Mouse (Mus musculus): Measurements from ENCODE around the gene Csf2rb. TPM values are rescaled to one million over a fixed set of nuclear protein-coding genes. Genes with fewer than 3 reads are reported as not detected.
"Not testable (repeated sequence)": the region's sequence is repeated elsewhere in the genome, so short reads cannot be mapped to it uniquely, and the experiment has no call there.

The Csf2rb gene
- polyA plus RNA-seq, 1 experiment from 2014 or later, result 0.99 TPM

- Histone ChIP-seq H3K9me3 (ENCODE audit: control insufficient read depth, low read length) (no peaks in the 10 kb centered on the region), H3K4me3 (ENCODE audit: low read depth, low read length) (no peak overlapping the region), H3K4me2 (replicated peaks; ENCODE audit: low read depth) (no peak overlapping the region), H3K9ac (ENCODE audit: low read length) (no peak overlapping the region), H3K27ac (replicated peaks) (no peak overlapping the region), H3K27me3 (ENCODE audit: control insufficient read depth, insufficient read depth, low read length) (no peaks in the 10 kb centered on the region), H3K36me3 (ENCODE audit: control insufficient read depth, insufficient read depth, low read length) (no peaks in the 10 kb centered on the region), H3K4me1 (replicated peaks; ENCODE audit: control insufficient read depth, insufficient read depth) (no peaks in the 10 kb centered on the region)
- WGBS, result 89% methylated on average over 4 of the region's 4 CpGs
- TF ChIP-seq EP300 (optimal IDR thresholded peaks at IDR 0.05) (no peak), CTCF (IDR thresholded peaks at IDR 0.05; ENCODE audit: low read depth) (no peak)
- no peak for DNase-seq (ENCODE audit: low spot score)
- no peak for ATAC-seq (ENCODE audit: low FRiP score, low TSS enrichment)
Observed at GRCm38 (mm10) chr15:78330706-78331105, 5.2 kb downstream of the Csf2rb start.

DNA sequence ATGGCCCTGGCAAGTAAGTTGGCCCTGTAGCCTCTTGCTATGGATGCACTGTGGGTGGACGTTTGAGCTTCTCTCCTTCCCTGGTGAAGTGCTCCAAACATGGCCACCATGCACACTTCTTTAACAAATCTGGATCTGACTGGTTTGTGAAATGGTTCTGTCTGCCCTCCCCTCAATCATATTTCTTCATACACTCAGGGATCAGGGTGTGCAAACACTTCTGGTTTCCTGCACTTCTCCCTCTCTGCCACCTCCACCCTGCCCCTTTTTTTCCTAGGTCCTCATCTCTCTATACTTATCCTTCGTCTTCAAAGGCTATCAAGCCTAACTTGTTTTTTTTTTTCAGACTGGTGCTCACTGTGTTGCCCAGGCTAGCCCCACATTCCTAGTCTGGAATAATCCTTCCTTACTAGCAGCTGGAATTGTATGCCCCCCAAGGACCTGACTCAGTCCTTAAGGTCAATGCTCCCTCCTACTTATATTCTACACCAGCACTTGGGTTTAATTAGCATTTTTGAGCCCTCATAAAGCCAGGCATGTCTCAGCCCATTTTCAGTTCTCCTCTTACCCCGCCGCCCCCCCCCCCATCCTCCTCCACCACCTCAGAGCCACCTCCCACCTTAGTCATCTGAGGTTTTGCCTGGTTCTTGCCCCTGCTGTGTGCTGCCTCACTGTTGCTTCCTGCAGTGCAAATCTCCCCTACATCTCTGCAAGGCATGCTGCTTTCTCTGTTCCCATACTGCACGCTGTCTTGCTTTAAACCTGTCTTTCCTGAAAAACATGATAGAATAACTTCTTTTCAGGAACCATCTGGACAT is 6.2 kb downstream of the Csf2rb start:
- H3K9me3 ChIP-seq (ENCODE audit: control insufficient read depth, low read length), result no peaks in the 10 kb centered on the region
- 47% methylated on average over 5 of the region's 5 CpGs for WGBS
- H3K9ac ChIP-seq (ENCODE audit: low read length), result no peak overlapping the region
- no peak overlapping the region for H3K4me2 ChIP-seq (replicated peaks; ENCODE audit: low read depth)
- no peaks in the 10 kb centered on the region for H3K36me3 ChIP-seq (ENCODE audit: control insufficient read depth, insufficient read depth, low read length)
- no peak overlapping the region for H3K27ac ChIP-seq (replicated peaks)
- ATAC-seq (ENCODE audit: low FRiP score, low TSS enrichment) (no peak), DNase-seq (ENCODE audit: low spot score) (no peak)
- TF ChIP-seq CTCF (IDR thresholded peaks at IDR 0.05; ENCODE audit: low read depth), result no peak
- TF ChIP-seq EP300 (optimal IDR thresholded peaks at IDR 0.05), result no peak
- H3K27me3 ChIP-seq (ENCODE audit: control insufficient read depth, insufficient read depth, low read length), result no peaks in the 10 kb centered on the region
- H3K4me1 ChIP-seq (replicated peaks; ENCODE audit: control insufficient read depth, insufficient read depth), result no peaks in the 10 kb centered on the region
- no peak overlapping the region for H3K4me3 ChIP-seq (ENCODE audit: low read depth, low read length)

GRCm38 (mm10) chr15:78332981-78333380 is 7.4 kb downstream of the Csf2rb start:
- H3K36me3 ChIP-seq (ENCODE audit: control insufficient read depth, insufficient read depth, low read length), result no peaks in the 10 kb centered on the region
- DNase-seq (ENCODE audit: low spot score) (no peak), ATAC-seq (ENCODE audit: low FRiP score, low TSS enrichment) (no peak)
- H3K4me3 ChIP-seq (ENCODE audit: low read depth, low read length), result no peak overlapping the region
- H3K4me2 ChIP-seq (replicated peaks; ENCODE audit: low read depth), result no peak overlapping the region
- no peaks in the 10 kb centered on the region for H3K27me3 ChIP-seq (ENCODE audit: control insufficient read depth, insufficient read depth, low read length)
- H3K9me3 ChIP-seq (ENCODE audit: control insufficient read depth, low read length), result no peaks in the 10 kb centered on the region
- no peak overlapping the region for H3K27ac ChIP-seq (replicated peaks)
- 65% methylated on average over 6 of the region's 6 CpGs for WGBS
- TF ChIP-seq EP300 (optimal IDR thresholded peaks at IDR 0.05), result no peak
- no peak for TF ChIP-seq CTCF (IDR thresholded peaks at IDR 0.05; ENCODE audit: low read depth)
- no peak overlapping the region for H3K9ac ChIP-seq (ENCODE audit: low read length)
- H3K4me1 ChIP-seq (replicated peaks; ENCODE audit: control insufficient read depth, insufficient read depth), result no peaks in the 10 kb centered on the region

- DNase-seq (ENCODE audit: low spot score) (no peak), ATAC-seq (ENCODE audit: low FRiP score, low TSS enrichment) (no peak)
- H3K27ac ChIP-seq (replicated peaks), result no peak overlapping the region
- TF ChIP-seq CTCF (IDR thresholded peaks at IDR 0.05; ENCODE audit: low read depth), result no peak
- TF ChIP-seq EP300 (optimal IDR thresholded peaks at IDR 0.05), result no peak
- H3K9ac ChIP-seq (ENCODE audit: low read length), result no peak overlapping the region
- no peak overlapping the region for H3K4me2 ChIP-seq (replicated peaks; ENCODE audit: low read depth)
- no peaks in the 10 kb centered on the region for H3K9me3 ChIP-seq (ENCODE audit: control insufficient read depth, low read length)
- no peaks in the 10 kb centered on the region for H3K27me3 ChIP-seq (ENCODE audit: control insufficient read depth, insufficient read depth, low read length)
- 63% methylated on average over 3 of the region's 3 CpGs for WGBS
- H3K4me1 ChIP-seq (replicated peaks; ENCODE audit: control insufficient read depth, insufficient read depth), result no peaks in the 10 kb centered on the region
- H3K36me3 ChIP-seq (ENCODE audit: control insufficient read depth, insufficient read depth, low read length), result no peaks in the 10 kb centered on the region
- H3K4me3 ChIP-seq (ENCODE audit: low read depth, low read length), result no peak overlapping the region
Observed at GRCm38 (mm10) chr15:78334380-78334779, 8.8 kb downstream of the Csf2rb start.

DNA sequence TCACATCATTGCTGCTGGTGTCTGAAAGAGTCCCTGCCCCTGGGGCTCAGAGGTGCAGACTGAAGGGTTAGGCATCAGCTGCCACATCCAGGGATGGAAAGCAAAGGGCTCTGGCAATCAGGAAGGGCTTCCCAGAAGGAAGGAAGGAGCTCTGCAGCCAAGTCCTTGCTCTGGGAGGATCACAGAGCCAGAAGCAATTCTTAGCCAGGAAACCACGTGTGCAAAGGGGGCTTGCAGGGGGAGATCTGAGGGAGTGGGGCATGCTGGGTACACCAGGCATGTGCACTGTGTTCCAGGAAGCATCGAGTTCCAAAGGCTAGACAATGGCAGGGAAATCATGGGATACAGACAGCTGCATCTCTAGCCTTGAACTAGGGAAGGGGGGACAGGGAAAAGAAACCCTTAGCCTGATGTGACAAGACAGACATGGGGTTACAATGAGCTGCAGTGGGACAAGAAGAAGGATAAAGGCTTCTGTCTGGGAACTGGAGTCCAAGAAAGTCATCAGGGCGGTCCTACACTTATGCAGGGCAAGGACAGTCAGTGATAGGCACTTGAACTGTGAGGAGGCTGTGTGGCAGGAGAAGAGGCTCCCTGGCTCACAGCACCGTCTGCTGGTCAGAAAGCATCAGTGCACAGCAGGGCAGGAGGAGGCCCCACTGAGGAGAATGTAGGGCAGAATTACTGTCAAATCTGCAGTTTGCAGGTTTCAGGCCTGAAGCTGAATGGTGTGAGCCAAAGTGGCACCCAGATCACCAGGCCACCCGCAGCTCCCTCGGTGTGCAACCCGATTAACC is 14.3 kb downstream of the Csf2rb start:
- H3K4me2 ChIP-seq (replicated peaks; ENCODE audit: low read depth); H3K4me3 ChIP-seq (ENCODE audit: low read depth, low read length); H3K4me1 ChIP-seq (replicated peaks; ENCODE audit: control insufficient read depth, insufficient read depth); H3K27me3 ChIP-seq (ENCODE audit: control insufficient read depth, insufficient read depth, low read length); H3K9ac ChIP-seq (ENCODE audit: low read length); H3K36me3 ChIP-seq (ENCODE audit: control insufficient read depth, insufficient read depth, low read length); ATAC-seq (ENCODE audit: low FRiP score, low TSS enrichment); H3K9me3 ChIP-seq (ENCODE audit: control insufficient read depth, low read length): not testable (repeated sequence)
- 19% methylated on average over 7 of the region's 7 CpGs for WGBS
- TF ChIP-seq CTCF (IDR thresholded peaks at IDR 0.05; ENCODE audit: low read depth), result peak; percentile 95
- H3K27ac ChIP-seq (replicated peaks), result 0 out of 2 replicates have a peak overlapping the region, but pooled peaks have one; percentile 13
- DNase-seq (ENCODE audit: low spot score), result peak; percentile 50

DNA sequence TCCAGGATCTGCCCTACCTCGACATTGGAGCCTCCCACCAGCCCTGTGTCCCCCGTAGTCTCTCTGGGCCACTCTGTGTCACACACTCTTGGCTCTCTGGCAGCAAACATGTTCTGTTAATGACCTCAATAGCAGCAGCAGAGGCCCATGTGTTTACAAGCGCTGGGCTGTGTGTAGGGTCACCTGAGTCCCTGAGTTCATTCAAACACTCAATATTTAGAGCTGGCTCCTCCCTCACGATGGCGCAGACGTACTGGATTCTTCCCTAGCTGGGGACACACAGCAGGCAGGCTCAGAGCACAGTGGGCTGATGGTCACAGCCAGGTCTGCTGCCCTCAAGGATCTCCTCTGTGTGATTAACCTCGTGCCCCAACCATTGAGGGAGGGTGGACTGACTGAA is 15.4 kb downstream of the Csf2rb start:
- not testable (repeated sequence) for H3K4me1 ChIP-seq (replicated peaks; ENCODE audit: control insufficient read depth, insufficient read depth); ATAC-seq (ENCODE audit: low FRiP score, low TSS enrichment); H3K27ac ChIP-seq (replicated peaks); H3K9me3 ChIP-seq (ENCODE audit: control insufficient read depth, low read length); H3K9ac ChIP-seq (ENCODE audit: low read length); DNase-seq (ENCODE audit: low spot score); H3K27me3 ChIP-seq (ENCODE audit: control insufficient read depth, insufficient read depth, low read length); H3K4me3 ChIP-seq (ENCODE audit: low read depth, low read length); H3K4me2 ChIP-seq (replicated peaks; ENCODE audit: low read depth); H3K36me3 ChIP-seq (ENCODE audit: control insufficient read depth, insufficient read depth, low read length)
- WGBS, result 67% methylated on average over 5 of the region's 7 CpGs

Data from stomach, postnatal 0 days (tissue).